Comparison of ENCODE assay signal across 18 mouse cellular contexts in genomic region chr16:8655599-8655998, GRCm38 (mm10). TPM values are rescaled to one million over a fixed set of nuclear protein-coding genes. Genes with fewer than 3 reads are reported as not detected.
DNase-seq lines count a peak whose midpoint lies in the region; ATAC-seq and TF ChIP-seq lines count a peak whose summit lies in the region.
"Had no signal": no experiment of that assay in that cellular context is flagged by ENCODE, and none has a peak within 500 bp of the region (broad histone marks: within the 10 kb centered on the region; RNA-seq: fewer than 3 reads in every experiment).

No protein-coding gene starts in this region.

- TF ChIP-seq CTCF in bone marrow, adult 2 months (IDR thresholded peaks at IDR 0.05; ENCODE audit: control insufficient read depth, insufficient read depth, low read length) = peak; percentile 32; the same call in 1 of the 2 replicates
- peak; percentile 81 for TF ChIP-seq CTCF in liver, embryonic 14.5 days (IDR thresholded peaks at IDR 0.05; ENCODE audit: low read depth)
- TF ChIP-seq CTCF in gastrocnemius, adult 2 months (IDR thresholded peaks at IDR 0.05) = no peak

- H3K9me3 ChIP-seq in liver, embryonic 14.5 days (ENCODE audit: control insufficient read depth, low read length) = no peaks in the 10 kb centered on the region
- H3K9me3 ChIP-seq: megakaryocyte, embryonic 14.5 days had no signal

- peak; percentile 90 for DNase-seq in heart, adult 11 months
- DNase-seq in heart, postnatal 25 days (ENCODE audit: low spot score) = no peak
- DNase-seq in CD4-positive helper T cell, adult 2 months (ENCODE audit: low read depth, low spot score) = peak; percentile 24
- DNase-seq in liver, embryonic 14.5 days (ENCODE audit: low read depth in 3 of 3, low spot score in 3 of 3) = no peak
- no peak for DNase-seq in urinary bladder, adult 18-20 months (ENCODE audit: low spot score in 2 of 2)
- DNase-seq in gastrocnemius, adult 2 months = no peak
- no peak for DNase-seq in cerebellum, adult 11-12 months
- DNase-seq: adrenal gland, postnatal 14 days; B cell, adult 2 months; gastrocnemius, postnatal 14 days; kidney, postnatal 4 days had no signal

- H3K9ac ChIP-seq in liver, embryonic 14.5 days (replicated peaks) = no peak overlapping the region

- ATAC-seq in liver, embryonic 14.5 days (ENCODE audit: insufficient read depth) = peak; percentile 58
- ATAC-seq: hindbrain, embryonic 16.5 days had no signal

- 83% methylated on average over 9 of the region's 9 CpGs for whole genome bisulfite sequencing in bone marrow, adult 2 months
- WGBS in liver, embryonic 14.5 days (ENCODE audit: insufficient replicate concordance) = 58% methylated on average over 9 of the region's 9 CpGs

- H3K4me1 ChIP-seq in bone marrow, adult 2 months (ENCODE audit: control insufficient read depth, insufficient read depth, low read length) = peaks cover 1% of the 10 kb centered on the region; the same call in 1 of the 2 replicates
- H3K4me1 ChIP-seq in liver, embryonic 14.5 days (replicated peaks; ENCODE audit: control insufficient read depth in 2 of 2, insufficient read depth in 2 of 2, low read length in 1 of 2) = peaks cover 8 to 10% of the 10 kb centered on the region in 2 experiments

- H3K4me2 ChIP-seq in liver, embryonic 14.5 days (ENCODE audit: low read depth) = no peak overlapping the region

- no peak overlapping the region for H3K4me3 ChIP-seq in bone marrow, adult 2 months (replicated peaks; ENCODE audit: control insufficient read depth, low read depth, low read length)
- no peak overlapping the region for H3K4me3 ChIP-seq in liver, embryonic 14.5 days (ENCODE audit: insufficient read depth in 1 of 2, low read depth in 2 of 2, low read length in 2 of 2)
- H3K4me3 ChIP-seq in gastrocnemius, adult 2 months = no peak overlapping the region
- H3K4me3 ChIP-seq: erythroblast, embryonic 14.5 days; megakaryocyte, embryonic 14.5 days had no signal

- no peak for TF ChIP-seq POLR2A in bone marrow, adult 2 months (IDR thresholded peaks at IDR 0.05; ENCODE audit: borderline replicate concordance, control insufficient read depth, low read depth, low read length)

- intact Hi-C loops in heart, postnatal 25 days (cut with DNase I) = no loop called here
- intact Hi-C loops in gastrocnemius, adult 2 months (cut with DNase I) = no loop called here

- no peak for TF ChIP-seq EP300 in liver, embryonic 14.5 days (IDR thresholded peaks at IDR 0.05; ENCODE audit: low read depth)

- H3K27me3 ChIP-seq in liver, embryonic 14.5 days (ENCODE audit: control insufficient read depth, insufficient read depth, low read length) = no peaks in the 10 kb centered on the region
- H3K27me3 ChIP-seq: megakaryocyte, embryonic 14.5 days had no signal

- H3K36me3 ChIP-seq in liver, embryonic 14.5 days (replicated peaks; ENCODE audit: control insufficient read depth, insufficient read depth, low read depth) = peaks cover 33% of the 10 kb centered on the region

- no peak overlapping the region for H3K27ac ChIP-seq in bone marrow, adult 2 months (ENCODE audit: control insufficient read depth, insufficient read depth, low read depth, low read length, poor library complexity)
- no peak overlapping the region for H3K27ac ChIP-seq in liver, embryonic 14.5 days
- H3K27ac ChIP-seq in gastrocnemius, adult 2 months = no peak overlapping the region

RNA-seq across cellular contexts. Expression of gene Carhsp1, which starts 16.4 kb away (rescaled TPM):
- 10 to 100 TPM; 17.6 to 20.9 TPM for total RNA-seq in heart, postnatal 25 days (2021)
- polyA plus RNA-seq in bone marrow, adult 2 months (2011; ENCODE audit: insufficient read depth, insufficient read length, low replicate concordance, missing spikeins) = 66.5 and 76.5 TPM in 2 replicates
- polyA plus RNA-seq in liver, embryonic 14.5 days (2012; rRNA removed) = 31.2 and 38.7 TPM in 2 replicates
- polyA plus RNA-seq in liver, embryonic 14.5 days (2014; fragmentation: Nextera tagmentation; extraction: Ambion mirVana) = 30.8 and 31.3 TPM in 2 replicates
- 1 to 10 TPM; 5.8 to 8.7 TPM for total RNA-seq in gastrocnemius, adult 2 months (2021)

RNA-seq across cellular contexts. Expression of gene Tmem186, which starts 18.1 kb away (rescaled TPM):
- total RNA-seq in heart, postnatal 25 days (2021) = 10 to 100 TPM; 17.0 to 18.0 TPM
- 8.0 TPM in 2 replicates for polyA plus RNA-seq in bone marrow, adult 2 months (2011; ENCODE audit: insufficient read depth, insufficient read length, low replicate concordance, missing spikeins)
- 6.2 and 7.9 TPM in 2 replicates for polyA plus RNA-seq in liver, embryonic 14.5 days (2012; rRNA removed)
- 6.3 and 6.5 TPM in 2 replicates for polyA plus RNA-seq in liver, embryonic 14.5 days (2014; fragmentation: Nextera tagmentation; extraction: Ambion mirVana)
- total RNA-seq in gastrocnemius, adult 2 months (2021) = 10 to 100 TPM; 12.4 to 12.9 TPM

RNA-seq across cellular contexts. Expression of gene Pmm2, which starts 18.1 kb away (rescaled TPM):
- 10 to 100 TPM; 29.8 to 30.8 TPM for total RNA-seq in heart, postnatal 25 days (2021)
- polyA plus RNA-seq in bone marrow, adult 2 months (2011; ENCODE audit: insufficient read depth, insufficient read length, low replicate concordance, missing spikeins) = 23.4 and 41.4 TPM in 2 replicates
- polyA plus RNA-seq in liver, embryonic 14.5 days (2012; rRNA removed) = 22.1 and 23.0 TPM in 2 replicates
- polyA plus RNA-seq in liver, embryonic 14.5 days (2014; fragmentation: Nextera tagmentation; extraction: Ambion mirVana) = 25.4 and 25.5 TPM in 2 replicates
- 10 to 100 TPM; 14.9 to 24.0 TPM for total RNA-seq in gastrocnemius, adult 2 months (2021)

RNA-seq across cellular contexts. Expression of gene Gm5767, which starts 25.0 kb away (rescaled TPM):
- not detected for total RNA-seq in heart, postnatal 25 days (2021)
- not detected in 2 replicates for polyA plus RNA-seq in bone marrow, adult 2 months (2011; ENCODE audit: insufficient read depth, insufficient read length, low replicate concordance, missing spikeins)
- 0.07 TPM in 1 of 2 replicates, not detected in the other for polyA plus RNA-seq in liver, embryonic 14.5 days (2012; rRNA removed)
- not detected in 2 replicates for polyA plus RNA-seq in liver, embryonic 14.5 days (2014; fragmentation: Nextera tagmentation; extraction: Ambion mirVana)
- total RNA-seq in gastrocnemius, adult 2 months (2021) = not detected
- total RNA-seq: adrenal gland, postnatal 14 days; gastrocnemius, postnatal 14 days; left cerebral cortex, postnatal 36 days had no signal
- polyA plus RNA-seq: erythroblast, embryonic 14.5 days; heart, embryonic 16.5 days; hindbrain, embryonic 16.5 days; urinary bladder, adult 2 months had no signal

Comparison
In these comparisons a context has a peak if more than half of its experiments do, and no peak if none do; other contexts are left out.
1. DNase-seq: peak in heart, adult 11 months (single experiment) and CD4-positive helper T cell, adult 2 months (single experiment); none in heart, postnatal 25 days (single experiment), liver, embryonic 14.5 days (0 of 3), urinary bladder, adult 18-20 months (0 of 2), gastrocnemius, adult 2 months (single experiment) and cerebellum, adult 11-12 months (single experiment).